Mouse (Mus musculus): ENCODE data around the gene Gm525.
"Not testable (repeated sequence)": the region's sequence is repeated elsewhere in the genome, so short reads cannot be mapped to it uniquely, and the experiment has no call there.

Gene Gm525

GRCm38 (mm10) chr11:89097292-89097691 is 23.7 kb downstream of the Gm525 start:
- DNase-seq (ENCODE audit: low spot score in 2 of 2) = not testable (repeated sequence)

- no peak for DNase-seq (ENCODE audit: low spot score in 2 of 2)
Measured at GRCm38 (mm10) chr11:89098083-89098835, 24.6 kb downstream of the Gm525 start.

GRCm38 (mm10) chr11:89098930-89099329 is 25.3 kb downstream of the Gm525 start:
- no peak for DNase-seq (ENCODE audit: low spot score in 2 of 2)

GRCm38 (mm10) chr11:89100403-89100802 is 26.8 kb downstream of the Gm525 start:
- DNase-seq (ENCODE audit: low spot score in 2 of 2) = peak; percentile 74 to 77

GRCm38 (mm10) chr11:89100826-89101321 is 27.2 kb downstream of the Gm525 start:
- peak; percentile 32 to 49 for DNase-seq (ENCODE audit: low spot score in 2 of 2)

- DNase-seq (ENCODE audit: low spot score in 2 of 2) = no peak
Measured at GRCm38 (mm10) chr11:89103166-89103565, 29.5 kb downstream of the Gm525 start.

GRCm38 (mm10) chr11:89105211-89105610 is 31.6 kb downstream of the Gm525 start:
- DNase-seq (ENCODE audit: low spot score in 2 of 2) = no peak

- DNase-seq (ENCODE audit: low spot score in 2 of 2) = no peak
Measured at GRCm38 (mm10) chr11:89105823-89106222, 32.2 kb downstream of the Gm525 start.

GRCm38 (mm10) chr11:89107180-89107807 is 33.7 kb downstream of the Gm525 start:
- no peak for DNase-seq (ENCODE audit: low spot score in 2 of 2)

- DNase-seq (ENCODE audit: low spot score in 2 of 2) = no peak
Measured at GRCm38 (mm10) chr11:89124411-89124810, 50.8 kb downstream of the Gm525 start.

GRCm38 (mm10) chr11:89130856-89131255 is 57.2 kb downstream of the Gm525 start:
- no peak for DNase-seq (ENCODE audit: low spot score in 2 of 2)

GRCm38 (mm10) chr11:89132406-89132805 is 58.8 kb downstream of the Gm525 start:
- no peak for DNase-seq (ENCODE audit: low spot score in 2 of 2)

- no peak for DNase-seq (ENCODE audit: low spot score in 2 of 2)
Measured at GRCm38 (mm10) chr11:89134211-89134610, 60.6 kb downstream of the Gm525 start.

GRCm38 (mm10) chr11:89137915-89138314 is 64.3 kb downstream of the Gm525 start:
- DNase-seq (ENCODE audit: low spot score in 2 of 2) = no peak

Data from frontal cortex, postnatal 25 days (tissue).